Mouse (Mus musculus): ENCODE measurements around the gene Nme7. TPM values are rescaled to one million over a fixed set of nuclear protein-coding genes. Genes with fewer than 3 reads are reported as not detected.

Nme7 gene
- polyA plus RNA-seq, 1 experiment from 2014 or later: 36.9 TPM

- H3K4me3 ChIP-seq (ENCODE audit: low read depth, low read length): no peak overlapping the region
- no peak overlapping the region for H3K4me2 ChIP-seq (replicated peaks; ENCODE audit: low read depth, low read length)
- H3K27me3 ChIP-seq (ENCODE audit: control insufficient read depth, insufficient read depth, low read length): no peaks in the 10 kb centered on the region
- ATAC-seq (ENCODE audit: insufficient number of reproducible peaks, insufficient read depth, low FRiP score, low read depth): no peak
- H3K27ac ChIP-seq (ENCODE audit: low read length): no peak overlapping the region
- WGBS: 94% methylated on average over 5 of the region's 5 CpGs
- H3K9me3 ChIP-seq (ENCODE audit: control insufficient read depth, low read depth, low read length): no peaks in the 10 kb centered on the region
- H3K9ac ChIP-seq (replicated peaks; ENCODE audit: low read depth, low read length): no peak overlapping the region
- H3K4me1 ChIP-seq (ENCODE audit: control insufficient read depth, insufficient read depth, low read length): no peaks in the 10 kb centered on the region
- peaks cover 3% of the 10 kb centered on the region; the same call in 1 of the 2 replicates for H3K36me3 ChIP-seq (ENCODE audit: control insufficient read depth, insufficient read depth, low read length)
Observed at GRCm38 (mm10) chr1:164314085-164314484, 10.2 kb downstream of the Nme7 start.

GRCm38 (mm10) chr1:164315266-164315665 is 11.3 kb downstream of the Nme7 start:
- H3K9ac ChIP-seq (replicated peaks; ENCODE audit: low read depth, low read length): no peak overlapping the region
- peaks cover 3% of the 10 kb centered on the region; the same call in 1 of the 2 replicates for H3K36me3 ChIP-seq (ENCODE audit: control insufficient read depth, insufficient read depth, low read length)
- H3K27me3 ChIP-seq (ENCODE audit: control insufficient read depth, insufficient read depth, low read length): no peaks in the 10 kb centered on the region
- ATAC-seq (ENCODE audit: insufficient number of reproducible peaks, insufficient read depth, low FRiP score, low read depth): no peak
- no peak overlapping the region for H3K27ac ChIP-seq (ENCODE audit: low read length)
- no peak overlapping the region for H3K4me2 ChIP-seq (replicated peaks; ENCODE audit: low read depth, low read length)
- 72% methylated on average over 8 of the region's 8 CpGs for WGBS
- no peak overlapping the region for H3K4me3 ChIP-seq (ENCODE audit: low read depth, low read length)
- H3K9me3 ChIP-seq (ENCODE audit: control insufficient read depth, low read depth, low read length): no peaks in the 10 kb centered on the region
- H3K4me1 ChIP-seq (ENCODE audit: control insufficient read depth, insufficient read depth, low read length): 0 out of 2 replicates have a peak, but pooled peaks cover 4% of the 10 kb centered on the region

GRCm38 (mm10) chr1:164316697-164317096 is 12.8 kb downstream of the Nme7 start:
- H3K9ac ChIP-seq (replicated peaks; ENCODE audit: low read depth, low read length): no peak overlapping the region
- H3K36me3 ChIP-seq (ENCODE audit: control insufficient read depth, insufficient read depth, low read length): peaks cover 3% of the 10 kb centered on the region; the same call in 1 of the 2 replicates
- H3K4me3 ChIP-seq (ENCODE audit: low read depth, low read length): no peak overlapping the region
- H3K4me2 ChIP-seq (replicated peaks; ENCODE audit: low read depth, low read length): no peak overlapping the region
- ATAC-seq (ENCODE audit: insufficient number of reproducible peaks, insufficient read depth, low FRiP score, low read depth): no peak; the same call in 1 of the 2 replicates
- H3K9me3 ChIP-seq (ENCODE audit: control insufficient read depth, low read depth, low read length): no peaks in the 10 kb centered on the region
- no peaks in the 10 kb centered on the region for H3K27me3 ChIP-seq (ENCODE audit: control insufficient read depth, insufficient read depth, low read length)
- H3K4me1 ChIP-seq (ENCODE audit: control insufficient read depth, insufficient read depth, low read length): 0 out of 2 replicates have a peak, but pooled peaks cover 8% of the 10 kb centered on the region
- no peak overlapping the region for H3K27ac ChIP-seq (ENCODE audit: low read length)
- WGBS: 27% methylated on average over 3 of the region's 3 CpGs

GRCm38 (mm10) chr1:164317261-164317660 is 13.3 kb downstream of the Nme7 start:
- Histone ChIP-seq H3K27ac (ENCODE audit: low read length) (no peak overlapping the region), H3K36me3 (ENCODE audit: control insufficient read depth, insufficient read depth, low read length) (peaks cover 3% of the 10 kb centered on the region; the same call in 1 of the 2 replicates), H3K9me3 (ENCODE audit: control insufficient read depth, low read depth, low read length) (no peaks in the 10 kb centered on the region), H3K4me2 (replicated peaks; ENCODE audit: low read depth, low read length) (no peak overlapping the region), H3K27me3 (ENCODE audit: control insufficient read depth, insufficient read depth, low read length) (no peaks in the 10 kb centered on the region), H3K4me1 (ENCODE audit: control insufficient read depth, insufficient read depth, low read length) (0 out of 2 replicates have a peak, but pooled peaks cover 8% of the 10 kb centered on the region), H3K9ac (replicated peaks; ENCODE audit: low read depth, low read length) (no peak overlapping the region), H3K4me3 (ENCODE audit: low read depth, low read length) (no peak overlapping the region)
- WGBS: 58% methylated on average over 9 of the region's 9 CpGs
- ATAC-seq (ENCODE audit: insufficient number of reproducible peaks, insufficient read depth, low FRiP score, low read depth): no peak

GRCm38 (mm10) chr1:164318474-164318873 is 14.6 kb downstream of the Nme7 start:
- 95% methylated on average over 5 of the region's 5 CpGs for WGBS
- no peak for ATAC-seq (ENCODE audit: insufficient number of reproducible peaks, insufficient read depth, low FRiP score, low read depth)
- H3K4me1 ChIP-seq (ENCODE audit: control insufficient read depth, insufficient read depth, low read length): 0 out of 2 replicates have a peak, but pooled peaks cover 8% of the 10 kb centered on the region
- H3K4me3 ChIP-seq (ENCODE audit: low read depth, low read length): no peak overlapping the region
- H3K4me2 ChIP-seq (replicated peaks; ENCODE audit: low read depth, low read length): no peak overlapping the region
- H3K27me3 ChIP-seq (ENCODE audit: control insufficient read depth, insufficient read depth, low read length): no peaks in the 10 kb centered on the region
- no peak overlapping the region for H3K27ac ChIP-seq (ENCODE audit: low read length)
- H3K36me3 ChIP-seq (ENCODE audit: control insufficient read depth, insufficient read depth, low read length): peaks cover 3% of the 10 kb centered on the region; the same call in 1 of the 2 replicates
- no peaks in the 10 kb centered on the region for H3K9me3 ChIP-seq (ENCODE audit: control insufficient read depth, low read depth, low read length)
- H3K9ac ChIP-seq (replicated peaks; ENCODE audit: low read depth, low read length): no peak overlapping the region

- H3K4me1 ChIP-seq (ENCODE audit: control insufficient read depth, insufficient read depth, low read length): 0 out of 2 replicates have a peak, but pooled peaks cover 8% of the 10 kb centered on the region
- no peak overlapping the region; the same call in 1 of the 2 replicates for H3K27ac ChIP-seq (ENCODE audit: low read length)
- H3K9me3 ChIP-seq (ENCODE audit: control insufficient read depth, low read depth, low read length): no peaks in the 10 kb centered on the region
- WGBS: 48% methylated on average over 14 of the region's 14 CpGs
- no peak overlapping the region for H3K4me2 ChIP-seq (replicated peaks; ENCODE audit: low read depth, low read length)
- H3K36me3 ChIP-seq (ENCODE audit: control insufficient read depth, insufficient read depth, low read length): no peaks in the 10 kb centered on the region
- no peak overlapping the region for H3K4me3 ChIP-seq (ENCODE audit: low read depth, low read length)
- ATAC-seq (ENCODE audit: insufficient number of reproducible peaks, insufficient read depth, low FRiP score, low read depth): no peak
- H3K27me3 ChIP-seq (ENCODE audit: control insufficient read depth, insufficient read depth, low read length): no peaks in the 10 kb centered on the region
- H3K9ac ChIP-seq (replicated peaks; ENCODE audit: low read depth, low read length): no peak overlapping the region
Observed at GRCm38 (mm10) chr1:164319542-164320140, 15.7 kb downstream of the Nme7 start.

GRCm38 (mm10) chr1:164320731-164321130 is 16.8 kb downstream of the Nme7 start:
- Histone ChIP-seq H3K27me3 (ENCODE audit: control insufficient read depth, insufficient read depth, low read length) (no peaks in the 10 kb centered on the region), H3K4me2 (replicated peaks; ENCODE audit: low read depth, low read length) (no peak overlapping the region)
- 80% methylated on average over 5 of the region's 5 CpGs for WGBS

GRCm38 (mm10) chr1:164321408-164321807 is 17.5 kb downstream of the Nme7 start:
- Histone ChIP-seq H3K4me1 (ENCODE audit: control insufficient read depth, insufficient read depth, low read length) (0 out of 2 replicates have a peak, but pooled peaks cover 8% of the 10 kb centered on the region), H3K4me2 (replicated peaks; ENCODE audit: low read depth, low read length) (no peak overlapping the region), H3K36me3 (ENCODE audit: control insufficient read depth, insufficient read depth, low read length) (no peaks in the 10 kb centered on the region), H3K4me3 (ENCODE audit: low read depth, low read length) (no peak overlapping the region), H3K9me3 (ENCODE audit: control insufficient read depth, low read depth, low read length) (no peaks in the 10 kb centered on the region), H3K27ac (ENCODE audit: low read length) (no peak overlapping the region), H3K27me3 (ENCODE audit: control insufficient read depth, insufficient read depth, low read length) (no peaks in the 10 kb centered on the region), H3K9ac (replicated peaks; ENCODE audit: low read depth, low read length) (no peak overlapping the region)
- 78% methylated on average over 10 of the region's 10 CpGs for WGBS
- no peak for ATAC-seq (ENCODE audit: insufficient number of reproducible peaks, insufficient read depth, low FRiP score, low read depth)

More at GRCm38 (mm10) chr1:164320731-164321130, 16.8 kb downstream of the Nme7 start:
- Histone ChIP-seq H3K9me3 (ENCODE audit: control insufficient read depth, low read depth, low read length) (no peaks in the 10 kb centered on the region), H3K9ac (replicated peaks; ENCODE audit: low read depth, low read length) (no peak overlapping the region), H3K27ac (ENCODE audit: low read length) (no peak overlapping the region), H3K4me3 (ENCODE audit: low read depth, low read length) (no peak overlapping the region), H3K36me3 (ENCODE audit: control insufficient read depth, insufficient read depth, low read length) (no peaks in the 10 kb centered on the region), H3K4me1 (ENCODE audit: control insufficient read depth, insufficient read depth, low read length) (0 out of 2 replicates have a peak, but pooled peaks cover 8% of the 10 kb centered on the region)
- no peak for ATAC-seq (ENCODE audit: insufficient number of reproducible peaks, insufficient read depth, low FRiP score, low read depth)
